Mouse (Mus musculus) cerebellum, adult 2 months (tissue): ENCODE data around the gene Krtap10-4. TPM values are rescaled to one million over a fixed set of nuclear protein-coding genes. Genes with fewer than 3 reads are reported as not detected.

Experiments used
- polyA plus RNA-seq: library from polyadenylated mRNA; depleted of rRNA; stranded (reverse); fragments of >200 nt; gene quantifications from 2 replicates; pipeline ENCODE4 v1.2.3, GENCODE M21; 2012; rRNA removed

Krtap10-4 gene
- polyA plus RNA-seq, 1 experiment: not detected

Other genes starting within 250 kb of the Krtap10-4 start
- gene Pttg1ip, start 245.4 kb downstream of the Krtap10-4 start, polyA plus RNA-seq: 113 and 118 TPM in 2 replicates
- gene Sumo3, start 221.0 kb downstream of the Krtap10-4 start, polyA plus RNA-seq: 301 and 310 TPM in 2 replicates
- 33.8 and 37.7 TPM in 2 replicates for gene Gm49325, start 220.9 kb downstream of the Krtap10-4 start, polyA plus RNA-seq
- 37.5 and 39.5 TPM in 2 replicates for gene Ube2g2, start 204.8 kb downstream of the Krtap10-4 start, polyA plus RNA-seq
- 0.59 and 0.79 TPM in 2 replicates for gene Tspear, start 140.5 kb downstream of the Krtap10-4 start, polyA plus RNA-seq
- not detected in 2 replicates for gene Gm19402, start 136.3 kb downstream of the Krtap10-4 start, polyA plus RNA-seq
- not detected in 2 replicates for gene Gm9508, start 129.9 kb downstream of the Krtap10-4 start, polyA plus RNA-seq
- not detected in 2 replicates for gene Gm10272, start 120.5 kb downstream of the Krtap10-4 start, polyA plus RNA-seq
- 0.32 TPM in 1 of 2 replicates, not detected in the other for gene Gm10024, start 115.6 kb downstream of the Krtap10-4 start, polyA plus RNA-seq
- gene Gm10142, start 111.3 kb downstream of the Krtap10-4 start, polyA plus RNA-seq: not detected in 2 replicates
- not detected in 2 replicates for gene Krtap12-1, start 106.5 kb downstream of the Krtap10-4 start, polyA plus RNA-seq
- gene Gm10100, start 100.6 kb downstream of the Krtap10-4 start, polyA plus RNA-seq: not detected in 2 replicates
- gene Gm18596, start 84.5 kb downstream of the Krtap10-4 start, polyA plus RNA-seq: not detected in 2 replicates
- not detected in 2 replicates for gene Gm9736, start 75.7 kb downstream of the Krtap10-4 start, polyA plus RNA-seq
- gene Gm3233, start 67.4 kb downstream of the Krtap10-4 start, polyA plus RNA-seq: not detected in 2 replicates
- not detected in 2 replicates for gene Gm3238, start 55.8 kb downstream of the Krtap10-4 start, polyA plus RNA-seq
- not detected in 2 replicates for gene Gm7138, start 50.2 kb downstream of the Krtap10-4 start, polyA plus RNA-seq
- gene Gm3250, start 44.6 kb downstream of the Krtap10-4 start, polyA plus RNA-seq: not detected in 2 replicates
- gene Gm7137, start 38.9 kb downstream of the Krtap10-4 start, polyA plus RNA-seq: not detected in 2 replicates
- not detected in 2 replicates for gene Gm9639, start 32.0 kb downstream of the Krtap10-4 start, polyA plus RNA-seq
- gene Gm19668, start 28.0 kb downstream of the Krtap10-4 start, polyA plus RNA-seq: not detected in 2 replicates
- gene Gm9507, start 15.3 kb downstream of the Krtap10-4 start, polyA plus RNA-seq: not detected in 2 replicates
- not detected in 2 replicates for gene Gm2696, start 12.4 kb downstream of the Krtap10-4 start, polyA plus RNA-seq
- not detected in 2 replicates for gene Krtap10-10, start 8.9 kb upstream of the Krtap10-4 start, polyA plus RNA-seq
- not detected in 2 replicates for gene Gm36176, start 19.7 kb upstream of the Krtap10-4 start, polyA plus RNA-seq
- gene Gm10318, start 25.8 kb upstream of the Krtap10-4 start, polyA plus RNA-seq: not detected in 2 replicates
- gene Gm3285, start 34.9 kb upstream of the Krtap10-4 start, polyA plus RNA-seq: not detected in 2 replicates
- gene Lrrc3, start 75.4 kb upstream of the Krtap10-4 start, polyA plus RNA-seq: 1.5 and 1.8 TPM in 2 replicates
- gene Trpm2, start 143.5 kb upstream of the Krtap10-4 start, polyA plus RNA-seq: 29.8 and 32.5 TPM in 2 replicates
- gene 1810043G02Rik, start 151.4 kb upstream of the Krtap10-4 start, polyA plus RNA-seq: 69.3 and 74.5 TPM in 2 replicates
- gene Pfkl, start 183.0 kb upstream of the Krtap10-4 start, polyA plus RNA-seq: 98.6 and 108 TPM in 2 replicates
- 0.46 and 1.8 TPM in 2 replicates for gene Dnmt3l, start 214.9 kb upstream of the Krtap10-4 start, polyA plus RNA-seq
- 0.08 and 0.16 TPM in 2 replicates for gene Aire, start 216.5 kb upstream of the Krtap10-4 start, polyA plus RNA-seq
- 5.5 and 8.2 TPM in 2 replicates for gene Icosl, start 242.2 kb upstream of the Krtap10-4 start, polyA plus RNA-seq